Mouse (Mus musculus) cortical plate, adult 2 months (tissue): ENCODE data around the gene Gm9837.

Experiments
- CTCF ChIP-seq: fragments of 200-500 bp; IDR thresholded peaks from 2 replicates; pipeline ENCODE4 v1.5.1; 2011; ENCODE audit warnings: mild to moderate bottlenecking, control low read depth, low read length; ENCODE audit not compliant: insufficient read depth; ENCODE audit errors: extremely low read depth
- POLR2A ChIP-seq: fragments of 200-500 bp; IDR thresholded peaks from 2 replicates; pipeline ENCODE4 v1.6.1; 2011; ENCODE audit warnings: mild to moderate bottlenecking, low read length, control low read depth; ENCODE audit not compliant: insufficient read depth; ENCODE audit errors: extremely low read depth

GRCm38 (mm10) chr11:53448529-53448928 is 21.8 kb downstream of the Gm9837 start:
- TF ChIP-seq POLR2A (no peak), CTCF (no peak)
